Mouse (Mus musculus) left cerebral cortex, adult 8-10 months (tissue): ENCODE results near the gene Gm21897. TPM values are rescaled to one million over a fixed set of nuclear protein-coding genes. Genes with fewer than 3 reads are reported as not detected.
"Not testable (repeated sequence)": the region's sequence is repeated elsewhere in the genome, so short reads cannot be mapped to it uniquely, and the experiment has no call there.

ENCODE experiments used
- DNase-seq, 2 experiments: peaks; one replicate each; pipeline ENCODE4 v3.0.0; 2022; ENCODE audit warnings: low spot score in 2 of 2
- total RNA-seq, 4 experiments: library from RNA; stranded (reverse); gene quantifications; 2 replicates each; pipeline ENCODE4 v1.2.4; 2022

Gm21897 gene
- not detected for total RNA-seq

GRCm38 (mm10) chr16:15317158-15317557 is at the start of gene Gm21897:
Gene Gm21897 (plus strand): TSS chr16:15317458.
- DNase-seq, result not testable (repeated sequence)

- no peak for DNase-seq
Measured at GRCm38 (mm10) chr16:15272291-15272690, 45.0 kb upstream of the Gm21897 start.

DNA sequence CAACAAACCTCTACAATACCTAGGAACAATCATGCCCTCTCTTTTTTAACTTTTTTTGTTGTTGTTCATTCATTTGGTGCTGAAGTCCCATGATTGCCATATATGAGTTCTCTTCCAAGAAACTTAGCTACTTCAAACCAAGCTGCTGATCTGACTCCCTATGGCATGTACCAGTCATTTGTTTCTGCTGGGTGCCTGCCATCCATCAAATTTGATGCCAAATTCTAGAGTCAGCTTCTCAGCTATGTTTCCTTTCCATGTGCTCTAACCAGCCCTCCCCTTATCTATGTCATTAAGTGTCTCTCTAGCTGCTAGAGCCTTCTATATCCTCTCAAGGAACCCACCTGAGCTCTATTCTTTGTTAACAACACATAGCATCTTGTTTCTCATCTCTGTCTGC is 39.8 kb upstream of the Gm21897 start:
- DNase-seq, result no peak

DNA sequence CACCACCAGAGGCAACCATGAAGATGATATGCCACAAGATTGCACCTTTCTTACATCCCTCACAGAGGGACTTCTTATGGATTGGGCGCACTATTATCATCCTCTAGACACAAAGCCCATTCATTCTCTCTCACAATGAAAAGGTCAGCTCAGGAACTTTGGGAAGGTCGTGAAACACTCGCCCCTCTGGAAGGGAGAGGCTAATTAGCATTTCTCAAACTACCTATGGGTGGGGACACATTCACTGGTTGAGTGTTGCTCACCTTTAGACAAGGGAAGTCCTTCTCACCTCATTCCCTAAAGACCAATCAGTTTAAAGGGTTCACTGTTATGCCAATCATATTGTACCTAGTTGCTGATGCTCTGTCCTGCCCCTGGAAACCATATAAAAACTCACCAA is 24.2 kb upstream of the Gm21897 start:
- no peak for DNase-seq

- no peak for DNase-seq
Measured at GRCm38 (mm10) chr16:15294289-15294688, 23.0 kb upstream of the Gm21897 start.

- no peak for DNase-seq
Measured at GRCm38 (mm10) chr16:15294911-15295659, 22.2 kb upstream of the Gm21897 start.

DNA sequence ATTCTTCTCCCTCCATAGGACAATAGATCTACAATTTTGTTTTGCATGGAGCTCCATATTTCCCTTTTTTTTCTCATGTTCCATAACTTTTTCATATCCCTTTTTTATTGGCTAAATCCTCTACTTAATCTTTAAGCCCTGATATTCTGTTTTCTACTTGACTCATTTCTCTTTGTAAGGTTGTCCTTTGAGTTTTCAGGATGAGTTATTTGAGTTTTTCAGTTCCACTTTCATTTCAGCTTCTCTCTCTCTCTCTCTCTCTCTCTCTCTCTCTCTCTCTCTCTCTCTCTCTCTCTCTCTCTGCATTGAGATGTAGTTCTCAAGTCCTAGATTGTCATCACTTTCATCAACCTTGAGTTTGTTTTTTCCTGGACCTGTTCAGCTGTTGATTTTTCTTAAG is 17.3 kb downstream of the Gm21897 start:
- no peak for DNase-seq

DNA sequence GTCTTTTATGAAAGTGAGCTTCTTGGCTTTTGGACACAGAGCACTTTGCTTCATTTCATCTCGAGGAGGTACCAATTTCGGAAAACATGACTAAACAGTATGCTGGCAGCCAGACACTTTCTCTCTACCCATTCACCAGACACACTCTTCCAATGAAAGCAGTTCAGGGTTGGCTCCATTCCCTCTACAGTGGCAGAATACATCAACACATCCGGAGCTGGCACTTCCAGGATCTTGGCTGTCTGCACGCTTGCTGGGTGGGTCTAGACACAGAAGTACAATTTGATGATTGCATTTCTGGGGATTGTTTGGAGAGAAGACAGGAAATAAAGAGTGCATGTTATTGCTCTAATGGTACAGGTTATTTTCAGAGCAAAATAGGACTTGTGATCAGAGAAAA is 21.8 kb downstream of the Gm21897 start:
- DNase-seq, result no peak

- DNase-seq, result no peak
Measured at GRCm38 (mm10) chr16:15346045-15346444, 28.8 kb downstream of the Gm21897 start.

DNA sequence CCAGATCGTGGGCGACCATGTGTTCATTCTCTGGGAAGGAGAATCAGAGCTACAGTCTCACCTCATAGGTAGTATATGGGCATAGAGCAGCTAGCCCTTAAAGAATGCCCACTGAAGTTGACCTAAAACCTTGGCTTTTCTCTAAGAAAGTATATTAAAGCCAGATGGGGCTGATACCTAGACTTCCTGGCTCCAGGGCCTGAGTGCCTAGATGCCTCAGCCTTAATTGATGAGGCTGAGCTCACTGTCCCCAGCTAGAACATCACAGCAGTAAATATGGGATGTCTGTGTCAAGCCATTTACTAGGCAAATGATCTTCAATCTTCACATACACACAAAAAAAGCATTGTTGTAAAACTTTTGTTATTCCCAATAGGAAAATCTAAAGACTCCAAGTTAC is 32.1 kb downstream of the Gm21897 start:
- DNase-seq, result no peak

- no peak for DNase-seq
Measured at GRCm38 (mm10) chr16:15351301-15351700, 34.0 kb downstream of the Gm21897 start.

DNA sequence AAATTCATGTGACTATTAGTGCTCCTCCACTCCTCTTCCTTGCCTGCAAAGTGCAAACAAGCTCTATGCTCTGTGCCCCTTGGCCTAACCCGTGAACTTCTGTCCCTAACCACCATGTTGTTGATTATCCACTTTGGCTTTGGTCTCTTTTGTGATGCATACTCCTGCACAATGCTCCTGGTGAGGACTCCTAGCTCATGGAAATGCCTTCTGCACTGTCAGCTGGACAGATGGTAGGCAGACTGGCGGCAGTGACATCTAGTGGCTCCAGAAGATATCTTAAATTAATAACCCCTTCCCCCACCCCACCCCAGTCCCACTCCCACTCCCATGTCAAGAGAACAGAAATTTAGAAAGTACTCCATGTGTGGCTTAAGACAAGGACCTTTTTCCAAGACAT is 35.1 kb downstream of the Gm21897 start:
- DNase-seq, result no peak

DNA sequence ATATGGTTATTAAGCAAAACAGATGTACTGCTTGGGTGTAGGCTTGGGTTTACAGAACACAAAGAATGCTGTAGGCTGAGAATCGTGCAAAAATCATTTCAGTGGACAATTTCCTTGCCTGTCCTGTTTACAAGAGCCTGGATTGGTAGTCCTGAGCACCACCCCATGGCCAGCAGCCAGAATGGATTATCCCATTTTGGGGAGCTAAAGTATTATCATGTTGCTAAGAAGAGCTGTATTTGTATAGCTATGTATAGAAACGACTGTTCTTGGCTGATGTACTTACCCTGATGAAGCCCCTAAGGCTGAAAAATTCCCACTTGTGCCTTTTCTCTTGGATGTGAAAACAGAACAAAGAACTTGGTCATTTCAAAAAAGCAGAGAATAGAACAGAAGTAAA is 37.6 kb downstream of the Gm21897 start:
- DNase-seq, result no peak

DNA sequence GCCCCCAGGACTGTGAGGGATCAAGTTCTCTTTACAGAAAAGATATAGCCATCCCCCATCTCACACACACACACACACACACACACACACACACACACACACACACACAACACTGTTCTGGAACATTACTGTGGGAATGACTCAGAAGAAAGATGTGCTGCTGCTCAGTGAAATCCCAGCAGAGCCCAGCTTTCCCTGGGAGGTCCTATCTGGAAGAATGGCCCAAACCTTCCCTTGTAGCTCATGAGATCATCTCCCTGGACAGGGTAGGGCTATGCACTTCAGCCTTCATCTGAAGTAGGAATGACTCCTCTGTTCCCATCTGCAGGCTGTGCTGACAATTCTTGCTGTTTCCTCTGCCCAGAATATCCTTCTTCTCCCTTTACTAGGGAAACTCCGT is 38.1 kb downstream of the Gm21897 start:
- no peak for DNase-seq

DNA sequence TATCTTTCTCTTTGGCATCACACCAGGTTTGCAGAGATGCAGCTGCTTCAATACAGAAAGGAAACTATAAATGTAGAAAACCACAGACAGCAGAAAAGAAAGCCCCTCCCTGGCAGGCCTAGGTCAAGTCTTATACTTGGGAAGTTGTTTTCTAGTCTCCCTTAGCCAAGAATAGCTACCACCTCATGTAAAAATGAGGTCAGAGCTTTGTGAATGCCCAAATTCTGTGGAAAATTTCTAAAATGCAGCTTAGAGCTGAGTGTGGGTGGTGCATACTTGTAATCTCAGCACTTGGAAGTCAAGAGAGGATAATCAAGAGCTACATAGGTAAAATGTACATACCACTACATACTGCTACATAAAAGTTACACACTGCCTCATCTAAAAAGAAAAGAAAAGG is 40.5 kb downstream of the Gm21897 start:
- DNase-seq, result no peak

DNA sequence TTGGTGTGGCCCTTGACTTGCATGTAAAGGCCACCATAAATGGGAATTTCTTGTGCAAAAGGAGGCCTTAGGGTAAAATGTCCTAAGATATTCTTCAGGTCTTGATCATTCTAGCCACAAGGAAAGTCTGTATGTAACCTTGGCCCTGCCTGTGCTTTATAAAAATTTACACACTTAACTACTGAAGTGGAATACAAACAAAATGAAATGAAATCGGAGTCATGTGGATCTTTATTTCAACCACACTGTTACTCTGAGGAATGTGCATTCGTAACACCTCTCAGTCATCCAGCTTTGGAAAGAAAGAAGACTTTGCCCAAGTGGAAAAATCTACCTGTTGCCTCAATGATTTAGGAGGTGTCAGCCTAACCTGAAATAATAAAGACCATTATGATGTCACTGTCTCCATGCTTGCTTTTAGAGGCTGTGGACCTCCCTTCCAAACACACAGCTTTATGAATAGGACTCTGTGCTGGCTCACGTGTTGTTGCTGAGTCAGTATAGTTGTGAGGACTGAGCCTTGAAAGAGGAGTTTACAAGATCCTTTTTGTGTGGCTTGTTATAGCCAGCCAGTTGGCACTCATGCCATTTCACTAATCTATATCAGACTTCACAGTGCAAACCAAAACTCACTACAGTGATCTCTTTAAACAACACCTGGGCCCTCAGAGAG is 42.0 kb downstream of the Gm21897 start:
- no peak for DNase-seq

- no peak for DNase-seq
Measured at GRCm38 (mm10) chr16:15360825-15361224, 43.6 kb downstream of the Gm21897 start.
